Mouse (Mus musculus): ENCODE results near the gene Ncor2. TPM values are rescaled to one million over a fixed set of nuclear protein-coding genes. Genes with fewer than 3 reads are reported as not detected.

Ncor2 gene
- total RNA-seq, 2 experiments from 2014 or later: 123 to 153 TPM

DNA sequence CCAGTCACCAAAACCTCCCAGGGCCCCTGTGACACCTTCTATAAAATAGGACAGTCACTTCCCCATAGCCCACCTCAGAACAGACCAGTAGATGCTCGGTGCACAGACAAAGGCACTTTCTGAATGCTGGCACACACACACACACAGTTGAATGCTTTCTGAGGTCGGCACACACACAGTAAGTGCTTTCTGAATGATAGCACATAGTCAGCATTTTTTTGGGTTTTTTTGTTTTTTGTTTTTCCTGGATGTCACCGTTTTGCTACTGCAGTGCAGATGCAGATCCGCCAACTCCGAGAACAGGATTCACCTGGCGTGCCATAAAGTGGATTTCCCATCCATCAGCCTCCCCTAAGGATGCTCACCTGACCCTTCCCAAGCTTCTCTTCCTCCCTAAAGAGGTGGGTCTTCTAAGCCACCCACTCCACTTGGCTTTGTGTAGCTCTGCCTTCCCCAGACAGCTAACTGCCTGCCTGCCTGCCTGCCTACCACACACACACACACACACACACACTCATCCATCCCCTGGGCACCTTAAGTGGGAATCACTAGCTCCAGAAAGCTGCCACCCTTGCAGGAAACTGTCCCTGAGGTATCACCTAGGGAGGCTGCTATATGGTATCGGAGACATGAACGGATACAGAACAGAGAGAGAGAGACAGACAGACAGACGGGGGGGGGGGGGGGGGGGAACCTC, 3.2 kb downstream of the Ncor2 start:
- no peak for DNase-seq
- peak overlapping the region; percentile 80 for H3K27ac ChIP-seq
- intact Hi-C loops (cut with DNase I): loop anchor here (2.0 kb wide), 1 partner anchor 17 kb away; no protein-coding TSS in a partner anchor
- H3K4me3 ChIP-seq: peak overlapping the region; percentile 31
- no peak for TF ChIP-seq CTCF (IDR thresholded peaks at IDR 0.05)

DNA sequence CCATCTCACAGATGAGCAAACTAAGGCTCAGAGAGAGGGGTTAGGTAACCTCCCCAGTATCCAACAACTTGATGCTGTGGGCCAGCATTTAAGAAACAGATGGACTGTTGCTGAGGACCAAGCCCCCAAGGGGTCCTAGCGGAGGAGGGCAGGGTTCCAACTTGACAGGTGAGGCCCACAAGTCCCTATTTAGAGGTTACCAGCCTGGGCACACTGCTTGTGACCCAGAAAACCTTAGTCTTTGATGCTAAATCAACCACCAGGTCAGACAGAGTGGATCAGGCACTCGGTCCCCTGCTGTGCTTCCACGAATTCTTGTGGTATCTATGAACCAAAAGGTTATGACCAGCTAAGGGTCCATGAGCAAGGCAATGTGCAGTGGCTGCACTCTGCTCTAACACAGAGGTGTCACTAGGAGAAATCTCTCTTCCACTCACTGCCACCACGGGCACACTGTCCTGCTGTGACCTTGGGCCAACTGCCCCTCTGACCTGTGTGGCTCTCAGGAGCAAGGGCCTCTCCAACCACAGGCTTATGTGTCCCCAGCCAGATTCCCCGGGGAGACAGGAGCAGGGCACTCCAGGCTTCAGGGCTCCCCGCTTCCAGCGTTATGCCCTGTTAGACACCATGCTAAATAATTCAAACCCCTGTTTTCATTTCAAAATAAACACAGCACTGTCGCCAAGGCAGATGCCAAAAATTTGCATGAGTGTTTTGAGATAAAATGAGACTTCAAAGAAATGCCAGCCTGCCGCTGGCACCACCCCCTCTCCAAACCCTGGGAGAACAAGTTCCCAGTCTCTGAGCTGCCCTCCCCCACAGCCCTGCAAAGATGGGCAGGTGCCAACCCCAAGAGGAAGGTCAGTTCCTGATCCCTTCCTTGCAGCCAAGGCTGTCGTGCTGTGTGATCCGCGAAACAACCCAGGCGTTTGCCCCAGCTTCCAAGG, 4.0 kb downstream of the Ncor2 start:
- no peak for TF ChIP-seq CTCF (IDR thresholded peaks at IDR 0.05)
- intact Hi-C loops (cut with DNase I): loop anchor here (2.0 kb wide), 1 partner anchor 16 kb away; no protein-coding TSS in a partner anchor
- DNase-seq: peak; percentile 81
- Histone ChIP-seq H3K4me3 (peak overlapping the region; percentile 31), H3K27ac (peak overlapping the region; percentile 80)

DNA sequence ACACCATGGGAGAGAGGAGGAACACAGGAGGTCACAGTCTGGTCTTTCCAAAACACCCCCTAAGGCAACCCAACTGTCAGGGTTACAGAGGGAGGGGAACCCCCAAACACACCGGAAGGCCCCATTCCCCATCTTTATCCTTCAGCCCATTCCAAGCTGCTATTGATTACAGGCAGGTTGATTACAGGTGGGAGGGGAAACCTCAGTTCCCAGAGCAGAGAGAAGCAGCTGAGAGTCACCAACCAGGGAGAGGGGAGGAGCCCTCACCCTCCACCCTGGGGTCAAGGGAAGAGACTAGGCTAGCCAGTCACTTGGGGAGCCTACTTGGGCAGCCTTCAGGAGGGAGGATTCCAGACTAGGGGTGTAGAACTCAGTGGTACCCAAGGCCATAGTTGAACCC, 5.2 kb downstream of the Ncor2 start:
- Histone ChIP-seq H3K4me3 (no peak overlapping the region), H3K27ac (peak overlapping the region; percentile 58)
- intact Hi-C loops (cut with DNase I): loop anchor here (2.0 kb wide), 1 partner anchor 15 kb away; no protein-coding TSS in a partner anchor
- no peak for TF ChIP-seq CTCF (IDR thresholded peaks at IDR 0.05)
- DNase-seq: no peak

DNA sequence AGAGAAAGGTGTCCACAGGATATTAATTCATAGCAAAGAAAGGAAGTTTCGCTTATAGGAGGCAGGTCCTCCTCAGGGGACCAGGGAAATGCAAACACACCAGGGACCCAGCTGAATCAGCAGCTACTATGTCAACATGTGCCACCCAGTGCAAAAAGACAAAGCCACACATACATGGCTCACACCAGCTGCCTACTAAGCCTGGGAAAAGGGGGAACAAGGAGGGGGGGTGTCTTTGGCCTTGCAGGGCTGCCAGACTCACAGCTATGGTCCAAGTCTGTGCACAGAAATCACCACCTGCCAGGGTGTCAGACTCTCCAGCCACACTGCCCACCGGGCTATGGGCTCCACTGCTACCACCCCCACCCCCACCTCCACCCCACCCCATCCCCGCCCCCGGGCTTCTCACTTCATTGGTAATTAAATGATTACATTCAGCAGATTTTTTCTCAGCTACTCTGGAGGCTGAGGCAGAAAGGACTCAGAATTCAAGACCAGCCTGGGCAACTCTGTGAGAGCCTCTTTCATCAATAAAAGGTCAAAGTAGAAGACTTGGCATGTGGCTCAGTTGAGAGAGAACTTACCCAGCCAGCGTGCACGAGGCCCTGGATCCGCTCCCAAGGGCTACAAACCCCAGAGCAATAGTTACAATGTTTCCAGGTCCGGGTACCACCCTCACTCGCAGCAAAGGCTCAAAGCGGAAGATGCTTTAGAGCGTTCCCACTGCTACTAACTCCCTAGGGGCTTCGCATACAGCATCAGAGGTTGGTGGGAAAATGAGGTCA, 6.0 kb downstream of the Ncor2 start:
- intact Hi-C loops (cut with DNase I): no loop called here

DNA sequence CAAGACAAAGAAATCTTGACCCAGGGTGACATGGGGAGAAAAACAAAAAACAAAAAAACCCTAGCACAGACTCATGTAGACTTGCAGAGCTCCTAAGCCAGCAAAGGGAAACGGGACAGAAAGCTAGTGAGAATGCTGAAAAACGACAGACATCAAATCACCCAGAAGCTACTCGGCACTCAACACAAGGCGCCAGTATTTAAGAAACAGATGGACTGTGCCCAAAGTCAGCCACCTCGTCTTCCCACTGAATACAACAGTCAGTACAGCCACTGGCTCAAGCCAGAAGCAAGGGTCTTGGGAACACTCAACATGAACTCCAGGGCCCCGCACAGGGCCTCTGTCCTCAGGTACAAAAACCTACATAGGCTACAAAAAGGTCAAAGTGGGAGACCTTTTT, 7.8 kb downstream of the Ncor2 start:
- H3K27ac ChIP-seq: peak overlapping the region; percentile 54
- no peak overlapping the region for H3K4me3 ChIP-seq
- no peak for TF ChIP-seq CTCF (IDR thresholded peaks at IDR 0.05)
- DNase-seq: no peak
- intact Hi-C loops (cut with DNase I): no loop called here

More for the DNA sequence above, 6.0 kb downstream of the Ncor2 start:
- peak; percentile 62 for DNase-seq
- H3K27ac ChIP-seq: peak overlapping the region; percentile 58
- no peak overlapping the region for H3K4me3 ChIP-seq
- no peak for TF ChIP-seq CTCF (IDR thresholded peaks at IDR 0.05)

DNA sequence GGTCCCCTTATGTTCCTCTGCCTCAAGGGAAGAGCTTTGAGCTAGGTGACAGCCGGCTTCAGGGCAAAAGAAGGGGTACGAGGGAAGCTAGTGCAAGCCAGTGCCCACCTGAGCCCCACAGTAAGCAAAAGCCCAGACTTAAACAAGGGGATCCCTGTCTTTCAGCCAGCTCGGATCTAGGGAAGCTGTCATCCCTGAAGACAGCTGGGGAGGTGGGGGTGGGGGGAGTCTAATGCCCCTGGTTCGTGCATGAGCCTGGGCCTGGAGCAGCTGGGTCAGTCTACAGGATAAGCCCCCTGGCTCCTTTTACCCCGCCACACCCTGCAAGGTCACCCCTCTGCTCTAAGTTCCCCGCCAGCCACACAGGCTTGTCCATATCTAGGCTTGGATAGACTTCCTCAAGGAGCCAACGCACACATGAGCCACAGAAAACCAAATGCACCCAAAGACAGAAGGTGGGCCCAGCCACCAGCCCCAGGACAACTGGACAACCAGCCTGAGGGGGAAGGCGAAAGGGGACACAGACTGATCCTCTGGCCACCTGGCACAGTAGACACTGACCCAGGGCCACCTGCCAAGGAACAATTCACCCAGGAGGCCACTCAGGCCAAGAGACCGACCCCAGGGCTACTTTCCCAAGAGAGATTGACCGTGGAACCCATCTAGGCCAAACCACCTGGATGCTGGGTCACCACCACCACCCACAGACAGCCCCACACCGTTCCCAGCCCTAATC, 8.7 kb downstream of the Ncor2 start:
- H3K27ac ChIP-seq: peak overlapping the region; percentile 54
- TF ChIP-seq CTCF (IDR thresholded peaks at IDR 0.05): no peak
- H3K4me3 ChIP-seq: no peak overlapping the region
- intact Hi-C loops (cut with DNase I): no loop called here
- DNase-seq: no peak

DNA sequence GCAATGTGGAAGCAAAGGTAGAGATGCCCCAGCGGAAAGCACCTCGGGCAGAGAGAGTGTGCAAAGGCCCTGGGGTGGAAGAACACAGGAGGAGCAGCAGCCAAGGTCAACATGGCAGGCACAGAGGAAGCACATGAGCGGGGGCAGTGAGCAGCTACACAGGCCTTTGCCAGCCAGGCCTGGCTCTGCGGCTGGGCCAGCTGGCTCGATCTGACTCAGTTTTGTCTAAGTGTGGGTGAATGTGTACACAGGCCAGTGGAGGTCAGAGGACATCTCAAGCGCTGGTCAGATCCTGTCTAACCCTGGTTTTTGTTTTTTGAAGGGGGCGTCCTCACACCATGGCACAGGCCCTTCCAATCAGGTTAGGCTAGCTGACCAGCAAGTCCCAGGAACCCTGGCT, 10.9 kb downstream of the Ncor2 start:
- Histone ChIP-seq H3K4me3 (no peak overlapping the region), H3K27ac (peak overlapping the region; percentile 7; the same call in 1 of the 2 replicates)
- intact Hi-C loops (cut with DNase I): no loop called here
- DNase-seq: no peak
- TF ChIP-seq CTCF (IDR thresholded peaks at IDR 0.05): no peak

DNA sequence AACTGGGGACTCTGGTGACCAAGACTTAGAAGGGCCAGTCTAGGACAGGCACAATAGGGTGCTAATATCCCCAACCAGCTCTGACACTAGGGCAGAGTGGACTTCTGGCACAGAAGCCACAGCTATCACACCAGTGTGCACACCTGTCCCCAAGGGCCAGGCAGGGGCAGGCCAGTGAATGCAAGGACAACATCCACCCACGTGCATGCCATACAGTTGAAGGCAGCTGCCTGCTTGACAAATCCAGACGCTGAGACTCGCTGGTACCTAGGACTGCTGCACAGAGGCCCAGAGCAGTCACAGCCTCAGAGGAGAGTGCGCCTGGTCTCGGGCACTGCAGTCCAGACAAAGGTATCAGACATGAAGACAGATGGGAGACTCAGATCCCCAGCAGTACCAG, 11.5 kb downstream of the Ncor2 start:
- no peak for TF ChIP-seq CTCF (IDR thresholded peaks at IDR 0.05)
- DNase-seq: no peak
- intact Hi-C loops (cut with DNase I): no loop called here
- Histone ChIP-seq H3K27ac (peak overlapping the region; percentile 31; the same call in 1 of the 2 replicates), H3K4me3 (no peak overlapping the region)

DNA sequence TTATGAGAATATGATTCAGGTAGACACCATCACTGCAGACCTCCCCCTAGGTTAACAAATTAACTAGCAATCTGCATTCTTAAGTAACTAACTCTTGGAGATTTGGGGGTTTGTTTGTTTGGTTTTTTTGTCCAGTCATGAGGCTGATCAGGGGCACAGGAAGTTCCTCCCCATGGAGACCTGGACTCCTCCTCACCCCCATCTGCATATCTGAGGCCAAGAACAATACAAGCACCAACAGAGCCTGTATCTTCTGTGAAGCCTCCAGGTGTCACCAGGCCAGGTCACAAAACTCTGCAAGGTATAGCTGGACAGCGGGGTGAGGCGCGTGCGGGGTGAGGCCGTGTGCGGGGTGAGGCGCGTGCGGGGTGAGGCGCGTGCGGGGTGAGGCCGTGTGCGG, 13.0 kb downstream of the Ncor2 start:
- DNase-seq: no peak
- Histone ChIP-seq H3K4me3 (no peak overlapping the region), H3K27ac (peak overlapping the region; percentile 79)
- intact Hi-C loops (cut with DNase I): no loop called here
- TF ChIP-seq CTCF (IDR thresholded peaks at IDR 0.05): no peak

DNA sequence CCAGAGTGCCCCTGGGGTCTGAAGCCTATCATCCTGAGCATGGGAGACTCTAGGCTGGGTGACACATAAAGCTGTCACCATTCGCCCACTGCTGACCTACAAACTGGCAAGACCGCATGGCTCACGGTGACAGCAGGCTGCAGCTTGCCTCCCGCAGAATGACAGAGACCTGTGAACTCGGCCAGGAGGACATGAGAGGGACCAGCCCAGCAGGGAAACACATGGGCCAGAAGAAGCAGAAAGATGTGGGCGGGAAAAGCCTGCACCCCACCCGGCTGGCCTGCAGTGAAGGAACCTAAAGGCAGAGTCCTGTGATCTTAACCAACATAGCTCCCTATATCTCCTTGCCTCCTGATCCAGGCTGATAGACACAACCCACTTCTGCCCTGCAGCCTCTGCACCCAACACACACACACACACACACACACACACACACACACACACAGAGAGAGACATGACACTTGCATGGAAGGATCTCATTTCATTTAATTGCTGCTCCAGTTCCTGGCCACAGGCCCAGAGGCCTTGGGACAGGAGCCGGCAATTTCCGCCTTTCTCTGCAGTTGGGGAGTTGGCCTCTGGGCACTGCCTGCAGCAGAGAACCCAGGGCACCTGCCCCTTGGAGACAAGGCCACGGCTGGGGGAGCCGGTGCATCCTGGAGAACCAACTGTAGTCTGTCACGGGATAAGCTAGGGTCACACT, 14.4 kb downstream of the Ncor2 start:
- TF ChIP-seq CTCF (IDR thresholded peaks at IDR 0.05): no peak
- Histone ChIP-seq H3K27ac (peak overlapping the region; percentile 79), H3K4me3 (peak overlapping the region; percentile 42)
- DNase-seq: peak; percentile 90
- intact Hi-C loops (cut with DNase I): no loop called here

DNA sequence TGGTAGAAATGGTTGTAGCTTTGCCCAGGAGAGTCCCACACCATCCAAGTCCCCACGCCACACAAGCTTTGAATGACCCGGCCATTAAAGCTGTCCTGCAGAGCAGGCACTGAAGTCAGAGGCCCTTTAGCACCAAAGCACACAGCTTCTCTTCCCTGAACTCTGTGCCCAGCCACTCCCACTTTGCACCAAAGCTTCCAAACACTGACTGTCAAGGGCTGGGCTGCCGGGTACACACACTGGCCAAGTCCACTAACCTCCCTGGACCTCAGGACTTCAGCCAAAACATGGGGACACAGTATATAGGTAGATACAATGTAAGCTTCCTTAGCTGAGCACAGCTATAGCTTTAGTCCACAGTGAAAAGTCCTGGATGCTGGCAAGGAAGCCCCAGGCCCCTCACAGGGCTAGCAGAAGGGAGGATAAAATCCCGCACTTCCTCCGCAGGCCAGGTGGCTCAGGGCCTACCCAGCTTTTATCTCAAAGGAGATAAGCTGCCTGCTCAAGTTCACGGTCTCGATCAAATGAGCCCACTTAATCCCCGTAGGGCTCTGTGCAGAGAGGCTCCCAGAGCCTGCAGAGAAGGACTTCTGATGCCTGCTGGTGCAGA, 15.5 kb downstream of the Ncor2 start:
- DNase-seq: no peak
- Histone ChIP-seq H3K4me3 (no peak overlapping the region), H3K27ac (peak overlapping the region; percentile 79)
- TF ChIP-seq CTCF (IDR thresholded peaks at IDR 0.05): no peak
- intact Hi-C loops (cut with DNase I): no loop called here

Data from gastrocnemius, adult 2 months (tissue).